Mouse (Mus musculus): ENCODE data around the gene Atf5. TPM values are rescaled to one million over a fixed set of nuclear protein-coding genes. Genes with fewer than 3 reads are reported as not detected.

Atf5 gene
- polyA plus RNA-seq, 1 experiment from 2014 or later = 3.1 TPM

DNA sequence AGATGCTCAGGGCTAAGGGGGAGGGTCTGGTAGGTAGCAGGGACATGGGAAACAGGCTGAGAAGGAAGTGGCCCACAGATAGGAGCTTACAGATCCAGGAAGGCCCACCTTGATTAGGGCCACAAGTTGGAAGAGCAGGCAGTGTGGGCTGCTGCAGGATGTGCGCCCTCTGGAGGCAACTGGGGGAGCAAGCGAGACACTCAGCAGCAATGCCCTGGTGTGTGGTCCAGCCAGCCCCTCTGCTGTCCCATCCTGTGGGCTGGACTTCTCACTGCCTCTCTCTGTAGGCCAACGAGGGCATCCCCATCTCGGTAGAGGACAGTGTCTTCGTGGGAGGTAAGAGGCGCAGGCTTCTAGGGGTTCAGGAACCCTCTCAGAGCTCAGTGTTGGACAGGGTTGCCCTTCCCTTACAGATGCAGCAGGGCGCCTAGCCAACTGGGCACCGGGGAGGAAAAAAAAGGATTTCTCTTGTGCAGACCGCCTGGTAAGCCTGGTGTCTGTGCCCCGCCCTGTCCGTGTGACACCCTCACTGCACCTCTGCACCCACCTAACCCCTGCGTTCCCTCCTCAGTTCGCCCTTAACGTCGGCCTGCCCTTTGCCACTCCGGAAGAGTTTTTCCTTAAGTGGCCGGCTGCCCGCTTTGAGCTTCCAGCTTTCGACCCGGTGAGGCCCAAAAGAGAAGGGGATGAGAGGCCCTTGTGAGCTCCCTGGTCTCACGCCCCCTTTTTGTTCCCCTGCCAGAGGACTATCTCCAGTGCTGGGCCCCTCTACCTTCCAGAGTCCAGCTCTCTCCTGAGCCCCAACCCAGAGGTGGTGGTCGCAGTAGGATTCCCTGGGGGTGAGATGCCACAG lies 44.3 kb upstream of the Atf5 start:
- ATAC-seq (ENCODE audit: insufficient read depth) (peak; percentile 59), DNase-seq (peak; percentile 90)
- no peak overlapping the region for H3K4me2 ChIP-seq
- no peak overlapping the region for H3K9ac ChIP-seq
- H3K4me1 ChIP-seq (ENCODE audit: insufficient read depth) = peaks cover 8% of the 10 kb centered on the region
- H3K4me3 ChIP-seq (ENCODE audit: low read depth, low read length) = no peak overlapping the region
- peaks cover 48% of the 10 kb centered on the region for H3K36me3 ChIP-seq (ENCODE audit: insufficient read depth)
- H3K27ac ChIP-seq (ENCODE audit: low read depth) = peak overlapping the region; percentile 67
- WGBS = 47% methylated on average over 22 of the region's 22 CpGs
- no peaks in the 10 kb centered on the region for H3K27me3 ChIP-seq (ENCODE audit: insufficient read depth, low read length)
- peak; percentile 94 for TF ChIP-seq CTCF (IDR thresholded peaks at IDR 0.05; ENCODE audit: low read depth)
- no peaks in the 10 kb centered on the region for H3K9me3 ChIP-seq (ENCODE audit: low read depth, low read length)

DNA sequence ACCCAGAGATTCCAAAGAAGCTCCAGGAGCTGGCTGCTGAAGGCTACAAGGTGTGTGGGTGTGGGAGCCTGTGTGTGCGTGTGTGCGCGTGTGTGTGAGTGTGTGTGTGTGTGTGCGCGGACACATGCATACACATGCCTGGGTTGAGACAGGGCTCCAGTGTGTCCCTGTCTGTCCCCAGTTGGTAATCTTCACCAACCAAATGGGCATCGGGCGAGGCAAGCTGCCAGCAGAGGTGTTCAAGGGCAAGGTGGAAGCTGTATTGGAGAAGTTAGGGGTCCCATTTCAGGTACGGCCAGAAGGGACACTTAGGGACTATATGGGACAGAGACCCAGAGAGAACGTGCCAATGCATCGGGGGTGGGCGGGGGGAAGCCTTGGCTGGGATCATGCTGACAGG lies 43.4 kb upstream of the Atf5 start:
- Histone ChIP-seq H3K27me3 (ENCODE audit: insufficient read depth, low read length) (no peaks in the 10 kb centered on the region), H3K27ac (ENCODE audit: low read depth) (no peak overlapping the region), H3K9me3 (ENCODE audit: low read depth, low read length) (no peaks in the 10 kb centered on the region), H3K4me1 (ENCODE audit: insufficient read depth) (peaks cover 8% of the 10 kb centered on the region), H3K36me3 (ENCODE audit: insufficient read depth) (peaks cover 39% of the 10 kb centered on the region), H3K4me3 (ENCODE audit: low read depth, low read length) (no peak overlapping the region), H3K9ac (no peak overlapping the region), H3K4me2 (no peak overlapping the region)
- DNase-seq (no peak), ATAC-seq (ENCODE audit: insufficient read depth) (no peak)
- WGBS = 86% methylated on average over 11 of the region's 11 CpGs
- no peak for TF ChIP-seq CTCF (IDR thresholded peaks at IDR 0.05; ENCODE audit: low read depth)

DNA sequence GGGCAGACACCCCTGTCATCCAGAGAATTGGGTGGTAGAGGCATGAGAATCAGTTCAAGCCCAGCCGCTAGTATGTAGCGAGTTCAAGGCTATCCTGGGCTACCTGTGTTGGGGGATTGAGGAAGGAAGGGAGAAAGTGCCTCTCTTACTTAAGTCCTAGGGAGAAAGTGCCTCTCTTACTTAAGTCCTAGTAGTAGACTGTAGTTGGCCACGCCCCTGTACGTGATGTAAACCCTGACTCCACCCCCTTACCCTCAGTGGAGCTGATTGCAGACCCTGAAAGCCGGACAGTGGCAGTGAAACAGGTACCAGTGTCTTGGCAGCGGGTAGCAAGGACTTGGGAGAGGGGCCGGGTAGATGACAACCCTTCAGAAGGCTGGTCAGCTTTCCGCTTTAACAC lies 41.4 kb upstream of the Atf5 start:
- Histone ChIP-seq H3K9me3 (ENCODE audit: low read depth, low read length) (no peaks in the 10 kb centered on the region), H3K36me3 (ENCODE audit: insufficient read depth) (peaks cover 30% of the 10 kb centered on the region), H3K27me3 (ENCODE audit: insufficient read depth, low read length) (no peaks in the 10 kb centered on the region), H3K4me2 (peak overlapping the region; percentile 97), H3K27ac (ENCODE audit: low read depth) (peak overlapping the region; percentile 24; the same call in 1 of the 2 replicates), H3K9ac (peak overlapping the region; percentile 78), H3K4me3 (ENCODE audit: low read depth, low read length) (peak overlapping the region; percentile 70), H3K4me1 (ENCODE audit: insufficient read depth) (peaks cover 21% of the 10 kb centered on the region)
- 25% methylated on average over 8 of the region's 8 CpGs for WGBS
- ATAC-seq (ENCODE audit: insufficient read depth) = no peak
- TF ChIP-seq CTCF (IDR thresholded peaks at IDR 0.05; ENCODE audit: low read depth) = no peak
- DNase-seq = peak; percentile 77

DNA sequence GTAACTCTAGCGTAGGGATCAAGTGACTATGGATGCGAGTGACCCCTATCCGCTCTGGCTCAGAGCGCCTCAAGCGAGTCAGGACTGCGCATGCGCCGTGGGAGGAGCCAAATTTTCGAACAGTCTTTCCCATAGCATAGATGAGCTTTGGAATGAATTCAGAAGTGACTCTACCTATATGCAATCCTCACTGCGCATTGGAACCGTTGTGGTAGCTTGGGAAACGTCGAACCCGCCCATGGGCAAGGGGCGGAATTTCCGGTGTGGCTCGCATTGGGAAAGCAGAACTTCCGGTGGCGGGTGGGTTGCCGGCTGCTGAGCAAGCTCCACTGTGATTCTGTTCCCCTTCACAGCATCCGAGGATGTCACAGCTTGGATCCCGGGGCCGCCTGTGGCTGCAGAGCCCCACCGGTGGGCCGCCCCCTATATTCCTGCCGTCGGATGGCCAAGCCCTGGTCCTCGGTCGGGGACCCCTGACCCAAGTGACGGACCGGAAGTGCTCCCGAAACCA lies 40.6 kb upstream of the Atf5 start, which contains the start of gene Pnkp:
TSS of gene Pnkp (plus strand) at position 98 of the 511 bp plus-strand sequence.
- Histone ChIP-seq H3K9ac (peak within 1 kb of the TSS; percentile 78), H3K4me3 (ENCODE audit: low read depth, low read length) (peak within 1 kb of the TSS; percentile 70), H3K9me3 (ENCODE audit: low read depth, low read length) (no peaks in the 10 kb centered on the region), H3K27ac (ENCODE audit: low read depth) (peak within 1 kb of the TSS; percentile 86), H3K27me3 (ENCODE audit: insufficient read depth, low read length) (no peaks in the 10 kb centered on the region), H3K36me3 (ENCODE audit: insufficient read depth) (peaks cover 30% of the 10 kb centered on the region), H3K4me2 (peak within 1 kb of the TSS; percentile 97), H3K4me1 (ENCODE audit: insufficient read depth) (peaks cover 21% of the 10 kb centered on the region)
- peak; percentile 48 for ATAC-seq (ENCODE audit: insufficient read depth)
- DNase-seq = peak; percentile 94
- under 1% methylated on average over 32 of the region's 32 CpGs for WGBS
- TF ChIP-seq CTCF (IDR thresholded peaks at IDR 0.05; ENCODE audit: low read depth) = no peak

DNA sequence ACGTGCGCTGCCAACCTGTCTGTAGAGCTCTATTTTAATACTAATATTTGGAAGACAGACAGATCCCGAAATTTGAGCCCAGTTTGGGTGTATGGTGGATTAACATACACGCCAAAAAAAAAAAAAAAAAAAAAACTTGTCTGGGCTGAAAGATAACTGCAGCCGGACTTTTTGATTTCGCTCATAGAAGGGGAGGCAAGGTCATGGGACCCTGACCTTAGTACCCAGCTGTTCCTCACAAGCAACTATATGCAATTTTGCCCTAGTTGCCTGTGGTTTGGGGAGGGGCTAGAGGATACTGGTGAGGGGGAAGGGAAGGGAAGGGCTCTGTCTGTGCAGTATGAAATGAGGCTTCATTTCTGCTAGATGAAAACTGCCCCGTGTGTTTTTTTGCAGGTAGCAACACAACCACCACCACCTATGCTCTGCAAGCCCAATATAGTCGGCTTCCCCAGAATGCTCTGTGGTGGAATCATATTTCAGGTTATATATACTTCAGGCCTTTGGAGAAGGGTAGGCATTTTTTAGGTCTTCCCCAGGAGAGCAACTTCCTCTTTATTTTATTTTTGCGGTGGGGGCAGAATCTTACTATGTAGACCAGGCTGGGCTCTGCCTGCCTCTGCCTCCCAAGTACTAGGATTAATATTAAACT lies 39.9 kb upstream of the Atf5 start:
- H3K9ac ChIP-seq = peak overlapping the region; percentile 78
- ATAC-seq (ENCODE audit: insufficient read depth) (no peak), DNase-seq (no peak)
- no peak for TF ChIP-seq CTCF (IDR thresholded peaks at IDR 0.05; ENCODE audit: low read depth)
- no peaks in the 10 kb centered on the region for H3K27me3 ChIP-seq (ENCODE audit: insufficient read depth, low read length)
- peaks cover 21% of the 10 kb centered on the region for H3K4me1 ChIP-seq (ENCODE audit: insufficient read depth)
- WGBS = 61% methylated on average over 9 of the region's 9 CpGs
- peak overlapping the region; percentile 70 for H3K4me3 ChIP-seq (ENCODE audit: low read depth, low read length)
- H3K4me2 ChIP-seq = peak overlapping the region; percentile 97
- H3K27ac ChIP-seq (ENCODE audit: low read depth) = peak overlapping the region; percentile 86; the same call in 1 of the 2 replicates
- peaks cover 28% of the 10 kb centered on the region; the same call in 1 of the 2 replicates for H3K36me3 ChIP-seq (ENCODE audit: insufficient read depth)
- H3K9me3 ChIP-seq (ENCODE audit: low read depth, low read length) = no peaks in the 10 kb centered on the region

DNA sequence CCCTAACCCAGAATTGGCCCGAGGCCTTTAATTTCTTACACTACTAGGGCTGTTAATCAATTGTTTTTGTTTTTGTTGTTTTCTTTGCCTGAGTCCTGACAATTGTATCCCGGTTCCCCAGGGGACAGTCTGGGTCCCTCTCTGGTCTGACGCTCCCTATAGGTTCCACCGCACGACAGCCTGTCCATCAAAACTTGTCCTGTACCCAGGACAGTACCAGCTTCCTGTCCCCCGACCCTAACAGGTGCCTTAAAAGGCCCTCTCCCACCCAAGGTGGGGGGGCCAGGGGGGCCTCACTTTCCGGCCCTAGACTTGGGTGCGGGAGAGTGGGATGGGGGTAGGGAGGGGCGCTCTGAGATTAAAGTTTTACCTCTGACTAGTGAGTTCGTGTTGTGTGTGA lies 38.6 kb upstream of the Atf5 start:
- TF ChIP-seq CTCF (IDR thresholded peaks at IDR 0.05; ENCODE audit: low read depth) = no peak
- Histone ChIP-seq H3K9me3 (ENCODE audit: low read depth, low read length) (no peaks in the 10 kb centered on the region), H3K4me1 (ENCODE audit: insufficient read depth) (peaks cover 21% of the 10 kb centered on the region), H3K4me3 (ENCODE audit: low read depth, low read length) (peak overlapping the region; percentile 50), H3K27me3 (ENCODE audit: insufficient read depth, low read length) (no peaks in the 10 kb centered on the region), H3K4me2 (peak overlapping the region; percentile 92), H3K9ac (peak overlapping the region; percentile 66), H3K36me3 (ENCODE audit: insufficient read depth) (peaks cover 27% of the 10 kb centered on the region; the same call in 1 of the 2 replicates), H3K27ac (ENCODE audit: low read depth) (peak overlapping the region; percentile 96)
- no peak for ATAC-seq (ENCODE audit: insufficient read depth)
- DNase-seq = no peak
- 42% methylated on average over 10 of the region's 10 CpGs for WGBS
